Mouse (Mus musculus): ENCODE data around the gene C1qtnf3. TPM values are rescaled to one million over a fixed set of nuclear protein-coding genes. Genes with fewer than 3 reads are reported as not detected.

Gene C1qtnf3
- total and polyA plus RNA-seq, 2 experiments from 2014 or later = 0.55 to 0.75 TPM

DNA sequence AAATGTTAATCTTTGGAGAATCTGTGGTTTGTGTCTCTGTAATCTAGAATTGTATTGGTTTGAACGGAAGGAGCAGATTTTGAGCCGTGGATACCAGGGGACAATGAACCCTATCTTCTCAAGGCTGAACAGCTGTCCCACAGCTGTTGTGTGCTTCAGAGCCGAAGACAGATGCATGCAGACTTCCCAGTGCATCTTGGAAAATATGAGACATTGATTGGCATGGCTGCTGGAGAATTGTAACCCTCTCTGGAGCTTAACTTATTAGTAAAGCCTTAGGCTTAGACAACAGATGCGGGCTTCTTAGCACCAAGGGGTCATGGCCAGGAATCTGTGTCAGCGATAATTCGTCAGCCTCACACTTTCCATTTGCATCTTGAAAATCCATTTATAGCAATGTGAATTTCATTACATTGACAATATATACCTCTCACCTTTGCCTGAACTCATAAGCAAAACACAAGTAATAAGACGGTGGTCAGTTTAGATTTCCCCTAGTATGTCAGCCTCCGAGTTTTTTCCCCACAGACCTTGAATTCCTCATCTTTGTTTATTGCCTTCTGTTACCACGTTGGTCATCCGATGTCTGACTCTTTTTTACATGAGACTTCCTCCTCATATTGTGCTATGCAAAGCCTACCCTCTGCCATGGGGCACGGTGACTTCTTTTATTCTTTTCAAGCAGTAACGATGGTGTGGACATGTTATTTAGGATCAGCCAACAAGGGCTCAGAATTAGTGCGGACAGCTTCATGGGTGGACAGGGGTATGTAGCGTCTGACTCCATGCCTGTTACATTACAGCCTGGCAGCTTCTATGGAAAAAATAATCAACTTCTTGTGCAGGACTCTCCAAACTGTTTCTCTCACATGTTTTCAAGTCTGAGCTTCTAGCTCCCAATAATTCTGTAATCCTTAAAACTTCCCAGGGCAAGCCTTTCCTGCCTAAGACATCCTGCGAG lies 11.7 kb upstream of the C1qtnf3 start:
- Histone ChIP-seq H3K4me2 (ENCODE audit: low read depth, low read length, poor library complexity, severe bottlenecking) (no peak overlapping the region), H3K4me3 (ENCODE audit: low read depth, low read length) (no peak overlapping the region), H3K27me3 (ENCODE audit: insufficient read depth, low read length) (no peaks in the 10 kb centered on the region), H3K27ac (ENCODE audit: low read depth, low read length) (no peak overlapping the region), H3K9me3 (ENCODE audit: low read length) (no peaks in the 10 kb centered on the region), H3K36me3 (ENCODE audit: insufficient read depth, low read length) (no peaks in the 10 kb centered on the region), H3K9ac (replicated peaks; ENCODE audit: low read length, poor library complexity, severe bottlenecking) (no peak overlapping the region), H3K4me1 (ENCODE audit: insufficient read depth, low read length) (no peaks in the 10 kb centered on the region)
- no peak for ATAC-seq (ENCODE audit: low FRiP score)
- no peak for DNase-seq (ENCODE audit: low spot score)
- no peak for TF ChIP-seq CTCF (IDR thresholded peaks at IDR 0.05)
- WGBS = 83% methylated on average over 15 of the region's 15 CpGs

DNA sequence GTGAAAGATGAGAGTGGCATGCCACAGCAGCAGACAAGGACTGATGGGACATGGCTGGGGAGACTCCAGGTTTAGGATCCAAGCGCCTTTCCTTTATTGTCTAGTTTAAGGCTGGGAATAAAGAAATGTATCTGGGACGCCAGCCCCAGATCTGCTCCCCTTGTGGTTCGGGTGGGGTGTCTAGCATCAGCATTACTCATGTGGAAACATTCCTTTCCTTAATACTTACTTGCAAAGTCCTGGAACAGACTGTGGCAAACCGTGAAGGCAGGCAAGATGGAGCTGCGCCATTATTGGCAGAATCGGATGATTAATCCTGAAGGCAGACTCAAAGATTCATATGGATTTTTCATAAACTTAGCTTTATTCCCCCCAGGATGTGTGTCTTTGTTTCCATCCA lies 10.2 kb upstream of the C1qtnf3 start:
- Histone ChIP-seq H3K36me3 (ENCODE audit: insufficient read depth, low read length) (no peaks in the 10 kb centered on the region), H3K9ac (replicated peaks; ENCODE audit: low read length, poor library complexity, severe bottlenecking) (no peak overlapping the region), H3K4me1 (ENCODE audit: insufficient read depth, low read length) (no peaks in the 10 kb centered on the region), H3K4me3 (ENCODE audit: low read depth, low read length) (no peak overlapping the region), H3K27me3 (ENCODE audit: insufficient read depth, low read length) (no peaks in the 10 kb centered on the region), H3K4me2 (ENCODE audit: low read depth, low read length, poor library complexity, severe bottlenecking) (no peak overlapping the region), H3K27ac (ENCODE audit: low read depth, low read length) (no peak overlapping the region), H3K9me3 (ENCODE audit: low read length) (no peaks in the 10 kb centered on the region)
- no peak for ATAC-seq (ENCODE audit: low FRiP score)
- no peak for TF ChIP-seq CTCF (IDR thresholded peaks at IDR 0.05)
- DNase-seq (ENCODE audit: low spot score) = no peak
- 71% methylated on average over 6 of the region's 6 CpGs for WGBS

DNA sequence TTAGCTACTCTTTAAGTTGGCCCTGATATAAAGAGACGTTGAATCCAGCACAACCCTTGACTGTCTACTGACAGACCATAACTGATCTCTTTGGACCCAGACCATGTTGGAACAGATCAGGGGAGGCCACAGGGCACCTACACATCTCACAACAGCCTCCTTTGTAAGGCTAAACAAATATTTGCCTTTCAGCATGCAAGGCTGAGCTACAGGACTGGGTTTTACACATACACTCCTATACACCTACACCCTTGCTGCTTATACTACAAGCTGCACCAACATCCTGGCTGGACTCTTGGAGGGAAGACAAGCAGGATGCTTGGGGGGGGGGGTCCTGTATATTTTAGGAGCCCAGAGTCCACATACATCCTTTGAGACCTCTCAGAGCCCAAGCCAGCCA lies 4.3 kb upstream of the C1qtnf3 start:
- Histone ChIP-seq H3K4me3 (ENCODE audit: low read depth, low read length) (no peak overlapping the region), H3K9ac (replicated peaks; ENCODE audit: low read length, poor library complexity, severe bottlenecking) (no peak overlapping the region), H3K27ac (ENCODE audit: low read depth, low read length) (no peak overlapping the region), H3K4me2 (ENCODE audit: low read depth, low read length, poor library complexity, severe bottlenecking) (no peak overlapping the region), H3K9me3 (ENCODE audit: low read length) (no peaks in the 10 kb centered on the region), H3K4me1 (ENCODE audit: insufficient read depth, low read length) (no peaks in the 10 kb centered on the region), H3K27me3 (ENCODE audit: insufficient read depth, low read length) (no peaks in the 10 kb centered on the region), H3K36me3 (ENCODE audit: insufficient read depth, low read length) (no peaks in the 10 kb centered on the region)
- no peak for DNase-seq (ENCODE audit: low spot score)
- no peak for ATAC-seq (ENCODE audit: low FRiP score)
- no peak for TF ChIP-seq CTCF (IDR thresholded peaks at IDR 0.05)
- 84% methylated on average over 1 of the region's 1 CpGs for WGBS

DNA sequence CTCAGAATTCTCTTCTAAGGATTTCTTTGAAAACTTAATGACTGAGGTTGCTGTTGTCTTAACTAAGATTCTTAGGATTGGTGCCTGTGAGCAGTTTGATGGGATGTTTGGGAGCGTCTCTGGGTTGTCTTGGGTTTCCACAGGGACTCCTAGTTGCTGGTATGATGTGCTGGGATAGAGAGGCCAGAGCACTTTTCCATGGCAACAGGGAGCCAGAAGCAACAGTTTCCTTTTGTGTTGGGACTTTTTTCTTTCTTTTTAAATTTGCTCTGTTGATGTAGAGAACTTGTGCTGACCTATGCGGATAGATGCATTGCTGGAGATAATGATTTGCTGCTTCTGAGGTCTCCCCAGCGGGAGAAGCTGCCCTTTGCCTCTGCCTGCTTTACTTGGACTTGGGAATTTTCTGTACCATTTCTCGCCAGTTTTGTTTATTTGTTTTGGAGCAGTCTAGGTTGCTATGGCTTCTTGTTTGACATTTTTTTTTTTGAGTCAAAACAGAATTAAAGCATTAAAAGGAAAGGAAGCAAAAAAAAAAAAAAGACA lies 701 bp downstream of the C1qtnf3 start:
- Histone ChIP-seq H3K9ac (replicated peaks; ENCODE audit: low read length, poor library complexity, severe bottlenecking) (no peak overlapping the region), H3K36me3 (ENCODE audit: insufficient read depth, low read length) (no peaks in the 10 kb centered on the region), H3K4me1 (ENCODE audit: insufficient read depth, low read length) (no peaks in the 10 kb centered on the region), H3K27me3 (ENCODE audit: insufficient read depth, low read length) (no peaks in the 10 kb centered on the region), H3K4me2 (ENCODE audit: low read depth, low read length, poor library complexity, severe bottlenecking) (no peak overlapping the region), H3K27ac (ENCODE audit: low read depth, low read length) (no peak overlapping the region), H3K4me3 (ENCODE audit: low read depth, low read length) (no peak overlapping the region), H3K9me3 (ENCODE audit: low read length) (no peaks in the 10 kb centered on the region)
- no peak for ATAC-seq (ENCODE audit: low FRiP score)
- DNase-seq (ENCODE audit: low spot score) = peak; percentile 24
- TF ChIP-seq CTCF (IDR thresholded peaks at IDR 0.05) = no peak
- WGBS = 37% methylated on average over 4 of the region's 4 CpGs

DNA sequence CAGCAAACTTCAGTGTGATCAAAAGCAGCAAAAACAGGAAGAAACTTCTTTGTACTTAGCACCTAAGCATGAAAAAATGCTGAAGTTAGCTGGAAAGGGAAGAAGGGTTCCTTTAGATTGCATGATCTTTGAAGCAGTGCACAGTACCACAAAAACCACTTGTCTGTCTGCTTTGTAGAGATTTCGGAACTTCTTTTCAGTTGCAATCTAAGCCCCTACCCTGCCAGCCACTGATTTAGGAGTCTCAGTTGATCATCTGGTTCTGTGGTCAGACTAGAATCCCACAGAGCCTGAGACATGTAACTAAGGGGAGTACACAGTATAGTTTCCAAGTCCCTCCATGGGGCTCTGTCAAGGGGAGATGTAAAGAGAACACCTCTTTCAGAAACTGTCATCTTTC lies 1.3 kb downstream of the C1qtnf3 start:
- Histone ChIP-seq H3K4me2 (ENCODE audit: low read depth, low read length, poor library complexity, severe bottlenecking) (no peak overlapping the region), H3K4me1 (ENCODE audit: insufficient read depth, low read length) (no peaks in the 10 kb centered on the region), H3K27ac (ENCODE audit: low read depth, low read length) (no peak overlapping the region), H3K27me3 (ENCODE audit: insufficient read depth, low read length) (no peaks in the 10 kb centered on the region), H3K36me3 (ENCODE audit: insufficient read depth, low read length) (no peaks in the 10 kb centered on the region), H3K9me3 (ENCODE audit: low read length) (no peaks in the 10 kb centered on the region), H3K9ac (replicated peaks; ENCODE audit: low read length, poor library complexity, severe bottlenecking) (no peak overlapping the region), H3K4me3 (ENCODE audit: low read depth, low read length) (no peak overlapping the region)
- ATAC-seq (ENCODE audit: low FRiP score) (no peak), DNase-seq (ENCODE audit: low spot score) (no peak)
- TF ChIP-seq CTCF (IDR thresholded peaks at IDR 0.05) = no peak
- WGBS = 61% methylated on average over 1 of the region's 1 CpGs

DNA sequence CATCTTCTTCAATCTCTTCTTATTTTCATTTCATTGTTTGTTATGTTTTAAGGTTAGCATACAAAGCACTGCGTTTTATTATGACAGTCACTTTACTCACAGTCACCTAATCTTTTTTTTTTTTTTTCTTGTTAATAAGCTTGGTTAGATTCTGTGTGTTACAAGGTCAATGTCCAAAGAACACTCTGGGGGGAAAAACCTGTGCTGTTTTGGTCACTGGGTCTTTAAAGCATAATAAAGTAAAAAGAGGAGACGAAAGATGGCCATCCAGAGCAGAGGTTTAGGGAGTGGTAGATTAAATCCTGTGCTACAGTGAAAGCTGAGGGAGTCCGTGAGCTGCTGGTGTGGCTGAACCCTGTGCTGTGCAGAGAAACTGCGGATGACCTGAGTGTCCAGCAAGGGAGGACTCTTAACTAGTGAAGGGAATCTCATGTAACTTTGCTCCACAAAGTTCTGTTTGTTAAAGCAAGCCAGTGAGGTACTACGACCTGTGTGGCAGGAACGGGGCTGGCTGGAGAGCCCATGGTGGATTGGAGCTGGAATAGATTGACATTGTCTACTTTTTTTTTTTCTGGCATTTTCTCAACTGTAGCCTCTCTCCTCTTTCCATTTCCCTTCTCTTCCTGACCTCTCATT lies 2.4 kb downstream of the C1qtnf3 start:
- Histone ChIP-seq H3K27me3 (ENCODE audit: insufficient read depth, low read length) (no peaks in the 10 kb centered on the region), H3K4me1 (ENCODE audit: insufficient read depth, low read length) (no peaks in the 10 kb centered on the region), H3K4me2 (ENCODE audit: low read depth, low read length, poor library complexity, severe bottlenecking) (no peak overlapping the region), H3K27ac (ENCODE audit: low read depth, low read length) (no peak overlapping the region), H3K36me3 (ENCODE audit: insufficient read depth, low read length) (no peaks in the 10 kb centered on the region), H3K4me3 (ENCODE audit: low read depth, low read length) (no peak overlapping the region), H3K9me3 (ENCODE audit: low read length) (no peaks in the 10 kb centered on the region), H3K9ac (replicated peaks; ENCODE audit: low read length, poor library complexity, severe bottlenecking) (no peak overlapping the region)
- TF ChIP-seq CTCF (IDR thresholded peaks at IDR 0.05) = no peak
- 89% methylated on average over 6 of the region's 6 CpGs for WGBS
- ATAC-seq (ENCODE audit: low FRiP score) = no peak
- no peak for DNase-seq (ENCODE audit: low spot score)
